Mouse (Mus musculus): ENCODE measurements around the gene Gm49776. TPM values are rescaled to one million over a fixed set of nuclear protein-coding genes. Genes with fewer than 3 reads are reported as not detected.

Gm49776 gene
- total RNA-seq, 2 experiments from 2014 or later = not detected

GRCm38 (mm10) chr16:18235389-18236065 lies 22.6 kb downstream of the Gm49776 start:
- intact Hi-C loops (cut with DNase I) = no loop called here
- DNase-seq = peak; percentile 73

GRCm38 (mm10) chr16:18234671-18235388 lies 23.3 kb downstream of the Gm49776 start, which contains the start of gene Zdhhc8:
TSS of gene Zdhhc8 (minus strand) at chr16:18235136.
- intact Hi-C loops (cut with DNase I) = no loop called here
- DNase-seq = peak; percentile 77

GRCm38 (mm10) chr16:18233919-18234670 lies 24.0 kb downstream of the Gm49776 start:
- DNase-seq = no peak
- intact Hi-C loops (cut with DNase I) = no loop called here

DNA sequence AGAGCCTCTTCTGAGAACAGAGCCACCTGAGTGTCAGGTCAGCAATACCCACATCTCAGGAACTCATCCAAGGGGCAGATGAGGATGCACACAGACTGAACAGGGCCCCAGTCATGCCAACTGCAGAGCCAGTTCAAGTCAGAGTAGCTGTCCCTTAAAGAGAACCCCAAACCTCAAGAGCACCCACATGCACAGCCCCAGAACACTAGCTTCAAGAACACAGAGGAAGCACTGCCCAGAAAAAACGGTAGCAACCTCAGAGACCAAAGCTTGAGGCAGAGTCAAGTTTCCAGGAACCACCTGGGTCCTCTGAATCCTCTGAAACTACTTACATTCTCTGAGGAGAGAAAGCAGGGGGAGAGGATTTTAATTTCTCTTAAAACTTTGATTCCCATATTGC lies 24.7 kb downstream of the Gm49776 start:
- DNase-seq = no peak
- intact Hi-C loops (cut with DNase I) = no loop called here

- intact Hi-C loops (cut with DNase I) = no loop called here
- DNase-seq = no peak
These were observed 26.7 kb downstream of the Gm49776 start for GRCm38 (mm10) chr16:18231451-18231850.

DNA sequence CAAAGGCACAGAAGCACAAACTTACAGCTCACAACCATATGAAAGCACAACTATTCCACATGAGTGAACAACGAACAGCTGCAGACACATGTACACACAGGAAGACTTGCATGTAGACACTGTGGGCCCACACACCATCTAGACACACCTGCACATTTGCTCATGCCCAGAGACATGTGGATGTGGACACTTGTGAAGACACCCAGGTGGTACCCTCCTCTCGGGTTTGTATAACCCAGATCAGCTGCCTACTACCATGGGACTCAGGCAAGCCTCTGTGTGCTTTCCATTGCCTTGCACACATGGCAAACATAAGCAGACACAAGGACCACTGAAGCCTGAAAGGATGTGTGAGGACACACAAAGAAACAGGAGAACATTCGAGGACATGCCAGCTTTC lies 27.1 kb downstream of the Gm49776 start:
- DNase-seq = no peak
- intact Hi-C loops (cut with DNase I) = no loop called here

DNA sequence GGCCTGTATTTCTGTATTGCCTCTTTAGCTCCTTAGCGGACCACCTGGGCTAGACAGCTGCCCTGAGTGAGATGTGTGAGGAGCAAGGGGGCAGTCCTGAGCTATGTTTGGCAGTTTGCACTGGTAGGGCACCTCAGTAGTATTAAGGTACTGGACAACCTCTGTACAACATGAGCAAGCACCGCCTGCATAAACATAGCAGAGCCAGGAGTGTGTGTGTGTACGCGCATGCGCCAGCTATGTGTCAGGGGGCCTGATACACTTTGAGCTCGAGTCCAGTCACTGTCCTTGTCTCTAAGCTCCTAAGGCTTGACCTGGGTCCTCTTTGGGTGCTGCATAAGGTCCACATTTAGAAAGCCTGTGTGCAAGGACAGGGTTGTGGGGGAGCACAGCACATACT lies 27.5 kb downstream of the Gm49776 start:
- DNase-seq = no peak
- intact Hi-C loops (cut with DNase I) = no loop called here

- intact Hi-C loops (cut with DNase I) = no loop called here
These were observed 28.5 kb downstream of the Gm49776 start for GRCm38 (mm10) chr16:18229622-18230021.

GRCm38 (mm10) chr16:18228856-18229255 lies 29.3 kb downstream of the Gm49776 start:
- DNase-seq = peak; percentile 66
- intact Hi-C loops (cut with DNase I) = no loop called here

More at GRCm38 (mm10) chr16:18229622-18230021, 28.5 kb downstream of the Gm49776 start:
- DNase-seq = no peak

DNA sequence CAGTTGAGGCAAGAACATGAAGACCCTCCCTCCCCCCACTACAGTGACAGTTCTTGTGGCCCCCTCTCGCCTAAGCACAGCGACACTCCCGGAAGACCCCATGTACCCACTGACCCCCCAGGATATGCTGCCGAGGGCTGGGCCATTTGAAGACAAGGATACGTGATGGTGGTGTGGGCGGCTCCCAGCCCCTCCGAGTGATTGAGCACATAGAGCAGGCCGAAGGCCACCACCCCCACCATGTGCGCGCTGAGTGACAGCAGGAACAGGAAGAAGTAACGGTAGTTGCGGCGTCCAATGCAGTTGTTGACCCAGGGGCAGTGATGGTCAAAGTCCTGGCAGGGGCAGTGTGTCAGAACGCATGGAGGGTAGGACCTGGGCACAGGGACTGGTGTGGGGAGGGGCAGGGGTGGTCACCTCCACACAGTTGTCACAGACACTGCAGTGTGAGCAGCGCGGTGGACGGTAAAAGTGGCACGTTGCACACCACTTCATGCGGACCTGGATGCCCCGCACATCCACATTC lies 30.2 kb downstream of the Gm49776 start:
- intact Hi-C loops (cut with DNase I) = no loop called here
- DNase-seq = no peak

- intact Hi-C loops (cut with DNase I) = no loop called here
- DNase-seq = no peak
These were observed 30.9 kb downstream of the Gm49776 start for GRCm38 (mm10) chr16:18227187-18227586.

- intact Hi-C loops (cut with DNase I) = no loop called here
- no peak for DNase-seq
These were observed 35.9 kb downstream of the Gm49776 start for GRCm38 (mm10) chr16:18222188-18222587.

DNA sequence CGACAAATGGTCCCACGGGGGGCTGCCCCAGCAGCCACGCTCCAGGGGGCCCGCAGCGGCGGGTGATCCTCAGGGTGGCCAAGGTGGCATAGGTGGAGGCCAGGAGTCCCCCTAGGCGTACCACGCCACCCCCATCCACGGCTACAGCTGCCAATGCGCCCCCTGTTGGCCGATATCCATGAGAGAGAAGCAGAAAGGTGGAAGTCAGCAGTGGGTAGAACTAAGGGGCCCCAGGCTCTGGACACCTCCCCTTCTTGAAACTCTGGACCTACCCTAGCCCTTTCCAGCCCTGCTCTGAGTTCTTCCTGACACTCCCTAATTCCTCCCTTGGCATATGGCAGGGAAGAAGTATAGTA lies 36.6 kb downstream of the Gm49776 start:
- intact Hi-C loops (cut with DNase I) = no loop called here
- no peak for DNase-seq

- intact Hi-C loops (cut with DNase I) = no loop called here
- DNase-seq = no peak
These were observed 37.1 kb downstream of the Gm49776 start for GRCm38 (mm10) chr16:18220856-18221542.

DNA sequence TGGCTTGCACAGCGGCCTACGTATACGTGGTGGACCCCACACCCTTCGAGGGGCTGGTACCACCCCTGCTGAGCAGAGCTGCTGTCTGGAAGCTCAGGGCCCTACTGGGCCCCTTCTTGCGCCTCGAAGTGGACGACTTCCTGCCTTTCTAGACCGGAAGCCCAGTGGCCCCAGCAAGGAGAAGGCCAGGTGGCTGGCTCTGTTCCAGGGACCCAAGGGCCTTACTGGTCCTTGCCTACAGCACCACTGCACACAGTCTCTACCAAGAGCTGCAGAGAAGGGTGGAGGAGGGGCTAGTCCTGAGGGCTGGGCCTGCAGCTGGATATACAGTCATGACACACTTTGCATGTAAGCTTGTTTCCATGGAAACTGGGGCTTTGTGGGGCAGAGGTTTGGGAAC lies 38.1 kb downstream of the Gm49776 start:
- no peak for DNase-seq

GRCm38 (mm10) chr16:18218580-18218996 lies 39.5 kb downstream of the Gm49776 start:
- DNase-seq = no peak
- intact Hi-C loops (cut with DNase I) = loop anchor here (10.0 kb wide), 1 partner anchor 294 kb away; the partner anchor contains the start of gene Slc25a1

More for the DNA sequence above, 38.1 kb downstream of the Gm49776 start:
- intact Hi-C loops (cut with DNase I) = no loop called here

DNA sequence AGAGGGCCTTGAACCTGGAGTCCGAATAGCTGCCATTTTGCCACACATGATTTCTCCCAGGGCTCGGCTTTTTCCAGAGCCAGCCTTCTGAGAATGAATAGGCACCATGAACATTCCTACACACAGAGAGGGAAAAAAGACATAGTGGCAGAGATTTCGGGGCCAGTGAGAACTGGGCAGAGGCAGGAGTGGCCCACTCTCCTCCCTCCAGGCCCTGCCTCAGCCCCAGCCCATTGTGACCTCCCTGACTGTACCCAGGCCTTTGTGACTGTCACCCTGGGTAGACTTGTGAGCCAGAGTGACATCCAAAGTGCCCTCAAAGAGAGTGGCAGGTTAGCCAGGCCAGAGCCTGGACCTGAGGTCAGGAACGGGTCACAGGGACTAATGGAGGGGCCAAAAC lies 40.5 kb downstream of the Gm49776 start, which contains the start of gene Ccdc188:
Gene Ccdc188, plus strand, starts transcription at position 301 of the 400 bp plus-strand sequence.
- intact Hi-C loops (cut with DNase I) = loop anchor here (10.0 kb wide), 1 partner anchor 293 kb away; the partner anchor contains the start of gene Slc25a1
- DNase-seq = no peak

- intact Hi-C loops (cut with DNase I) = loop anchor here (5.0 to 10.0 kb wide), 4 partner anchors 88 to 290 kb away; partner anchors contain the start of genes Dgcr6, Rtn4r and Slc25a1
- DNase-seq = no peak
These were observed 43.3 kb downstream of the Gm49776 start for GRCm38 (mm10) chr16:18214858-18215257.

- peak; percentile 91 for DNase-seq
- intact Hi-C loops (cut with DNase I) = loop anchor here (5.0 to 10.0 kb wide), 4 partner anchors 86 to 289 kb away; partner anchors contain the start of genes Dgcr6, Rtn4r and Slc25a1
These were observed 44.4 kb downstream of the Gm49776 start for GRCm38 (mm10) chr16:18213689-18214088.

Measured in left cerebral cortex, postnatal 4 days (tissue).